Mouse (Mus musculus) lung, postnatal 14 days (tissue): ENCODE data around the gene Tnni3k.

Experiments
- DNase-seq: peaks from one replicate; pipeline ENCODE4 v3.0.0; 2021

Tnni3k gene

GRCm38 (mm10) chr3:154755225-154755624 lies 300.0 kb downstream of the Tnni3k start:
- DNase-seq: no peak

GRCm38 (mm10) chr3:154754505-154754904 lies 300.7 kb downstream of the Tnni3k start:
- DNase-seq: no peak

GRCm38 (mm10) chr3:154744317-154744716 lies 310.9 kb downstream of the Tnni3k start:
- DNase-seq: no peak

GRCm38 (mm10) chr3:154742927-154743326 lies 312.3 kb downstream of the Tnni3k start:
- DNase-seq: no peak

GRCm38 (mm10) chr3:154741496-154741895 lies 313.7 kb downstream of the Tnni3k start:
- no peak for DNase-seq
